Comparison of ENCODE assay signal across 20 mouse cellular contexts in the genomic region with DNA sequence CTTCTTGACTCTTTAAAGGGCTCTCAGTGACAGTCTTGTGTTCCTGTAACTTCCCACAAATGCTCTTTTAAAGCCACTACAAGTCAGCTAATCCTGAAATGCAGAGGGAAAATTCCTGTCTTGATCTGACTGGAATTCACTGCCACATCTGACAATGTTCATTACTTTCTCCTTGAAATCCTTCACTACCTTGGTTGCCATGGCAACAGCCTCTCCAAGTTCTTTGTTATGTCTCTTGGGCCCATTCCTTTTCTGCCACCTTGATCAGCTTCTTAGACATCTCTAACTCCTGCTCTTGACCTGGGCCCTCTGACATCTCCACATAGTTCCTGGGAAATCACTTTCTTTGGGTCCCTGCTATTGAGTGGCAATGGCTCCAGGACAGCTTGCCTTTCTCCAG. TPM values are rescaled to one million over a fixed set of nuclear protein-coding genes. Genes with fewer than 3 reads are reported as not detected.
DNase-seq lines count a peak whose midpoint lies in the region; ATAC-seq lines count a peak whose summit lies in the region.
"Had no signal": no experiment of that assay in that cellular context is flagged by ENCODE, and none has a peak within 500 bp of the region (broad histone marks: within the 10 kb centered on the region; RNA-seq: fewer than 3 reads in every experiment).

No protein-coding gene starts in this region.

- H3K4me3 ChIP-seq in hindbrain, embryonic 14.5 days (replicated peaks; ENCODE audit: low read length) = no peak overlapping the region
- no peak overlapping the region for H3K4me3 ChIP-seq in hindbrain, embryonic 11.5 days (ENCODE audit: low read depth, low read length)
- H3K4me3 ChIP-seq in embryonic facial prominence, embryonic 12.5 days = no peak overlapping the region
- no peak overlapping the region for H3K4me3 ChIP-seq in limb, embryonic 12.5 days (replicated peaks)
- H3K4me3 ChIP-seq: embryonic facial prominence, embryonic 13.5 days; heart, adult 2 months; neural tube, embryonic 12.5 days had no signal

- no peaks in the 10 kb centered on the region for H3K9me3 ChIP-seq in hindbrain, embryonic 14.5 days (ENCODE audit: control insufficient read depth, low read length)
- no peaks in the 10 kb centered on the region for H3K9me3 ChIP-seq in hindbrain, embryonic 11.5 days (ENCODE audit: control insufficient read depth, low read length)
- H3K9me3 ChIP-seq in embryonic facial prominence, embryonic 12.5 days = no peaks in the 10 kb centered on the region
- no peaks in the 10 kb centered on the region for H3K9me3 ChIP-seq in limb, embryonic 12.5 days
- H3K9me3 ChIP-seq: embryonic facial prominence, embryonic 13.5 days; neural tube, embryonic 12.5 days had no signal

- no peak for ATAC-seq in hindbrain, embryonic 14.5 days (ENCODE audit: low FRiP score)
- ATAC-seq in hindbrain, embryonic 11.5 days (ENCODE audit: low FRiP score) = no peak
- ATAC-seq in embryonic facial prominence, embryonic 12.5 days (ENCODE audit: insufficient number of reproducible peaks, insufficient read depth, low FRiP score, low TSS enrichment) = no peak
- no peak for ATAC-seq in limb, embryonic 12.5 days (ENCODE audit: insufficient number of reproducible peaks, insufficient read depth, low FRiP score, low TSS enrichment, low read depth)

- peak overlapping the region; percentile 47 for H3K27ac ChIP-seq in hindbrain, embryonic 14.5 days
- no peak overlapping the region for H3K27ac ChIP-seq in hindbrain, embryonic 11.5 days (ENCODE audit: low read depth, low read length)
- H3K27ac ChIP-seq in embryonic facial prominence, embryonic 12.5 days = peak overlapping the region; percentile 52; the same call in 1 of the 2 replicates
- H3K27ac ChIP-seq in limb, embryonic 12.5 days = peak overlapping the region; percentile 18; the same call in 1 of the 2 replicates
- H3K27ac ChIP-seq: embryonic facial prominence, embryonic 13.5 days; heart, adult 2 months; macrophage; neural tube, embryonic 12.5 days had no signal

- no peak overlapping the region for H3K9ac ChIP-seq in hindbrain, embryonic 14.5 days
- H3K9ac ChIP-seq in hindbrain, embryonic 11.5 days (ENCODE audit: low read depth, low read length) = no peak overlapping the region
- H3K9ac ChIP-seq in embryonic facial prominence, embryonic 12.5 days = no peak overlapping the region
- no peak overlapping the region for H3K9ac ChIP-seq in limb, embryonic 12.5 days (replicated peaks)
- H3K9ac ChIP-seq: embryonic facial prominence, embryonic 13.5 days; neural tube, embryonic 12.5 days had no signal

- DNase-seq in hindbrain, embryonic 14.5 days (ENCODE audit: low spot score) = no peak
- no peak for DNase-seq in hindbrain, embryonic 11.5 days (ENCODE audit: low spot score)
- DNase-seq in ZHBTc4 (ENCODE audit: low read depth, low spot score) = peak; percentile 35
- no peak for DNase-seq in kidney, adult 8-10 months
- DNase-seq in spleen, postnatal 4 days (ENCODE audit: low spot score in 2 of 2) = no peak
- DNase-seq: adrenal gland, adult 2 months; cerebellum, postnatal 25 days; gastrocnemius, postnatal 10 days; heart, adult 2 months; kidney, adult 9 months; kidney, postnatal 4 days; lung, adult 2 months; right cerebral cortex, postnatal 4 days; thymus, postnatal 4 days had no signal

- no peak overlapping the region for H3K4me2 ChIP-seq in hindbrain, embryonic 14.5 days (replicated peaks)
- no peak overlapping the region for H3K4me2 ChIP-seq in hindbrain, embryonic 11.5 days (replicated peaks; ENCODE audit: low read depth, low read length)
- H3K4me2 ChIP-seq in embryonic facial prominence, embryonic 12.5 days (replicated peaks) = no peak overlapping the region
- H3K4me2 ChIP-seq in limb, embryonic 12.5 days = no peak overlapping the region
- H3K4me2 ChIP-seq: embryonic facial prominence, embryonic 13.5 days; liver, embryonic 11.5 days; neural tube, embryonic 12.5 days had no signal

- H3K36me3 ChIP-seq in hindbrain, embryonic 14.5 days (replicated peaks; ENCODE audit: control insufficient read depth, insufficient read depth) = peaks cover 24% of the 10 kb centered on the region
- H3K36me3 ChIP-seq in hindbrain, embryonic 11.5 days (ENCODE audit: control insufficient read depth, insufficient read depth, low read length) = no peaks in the 10 kb centered on the region
- H3K36me3 ChIP-seq in embryonic facial prominence, embryonic 12.5 days = peaks cover 21% of the 10 kb centered on the region
- H3K36me3 ChIP-seq in limb, embryonic 12.5 days = peaks cover 34% of the 10 kb centered on the region

- H3K27me3 ChIP-seq in hindbrain, embryonic 14.5 days (ENCODE audit: control insufficient read depth, insufficient read depth, low read length) = no peaks in the 10 kb centered on the region
- H3K27me3 ChIP-seq in hindbrain, embryonic 11.5 days (ENCODE audit: control insufficient read depth, insufficient read depth, low read length) = no peaks in the 10 kb centered on the region
- H3K27me3 ChIP-seq in embryonic facial prominence, embryonic 12.5 days = no peaks in the 10 kb centered on the region
- no peaks in the 10 kb centered on the region for H3K27me3 ChIP-seq in limb, embryonic 12.5 days
- H3K27me3 ChIP-seq: embryonic facial prominence, embryonic 13.5 days; neural tube, embryonic 12.5 days had no signal

- peaks cover 40% of the 10 kb centered on the region for H3K4me1 ChIP-seq in hindbrain, embryonic 14.5 days (replicated peaks; ENCODE audit: control insufficient read depth, insufficient read depth, low read length)
- peaks cover 3% of the 10 kb centered on the region for H3K4me1 ChIP-seq in hindbrain, embryonic 11.5 days (replicated peaks; ENCODE audit: control insufficient read depth, insufficient read depth, low read length)
- peaks cover 29% of the 10 kb centered on the region for H3K4me1 ChIP-seq in embryonic facial prominence, embryonic 12.5 days
- H3K4me1 ChIP-seq in limb, embryonic 12.5 days (replicated peaks) = peaks cover 51% of the 10 kb centered on the region

RNA-seq across cellular contexts. Expression of gene Nnat, which starts 13.2 kb away (rescaled TPM):
- 4,569 and 4,588 TPM in 2 replicates for polyA plus RNA-seq in hindbrain, embryonic 14.5 days (2014; fragmentation: Nextera tagmentation; extraction: Ambion mirVana)
- polyA plus RNA-seq in hindbrain, embryonic 11.5 days (2014; fragmentation: Nextera tagmentation; extraction: Ambion mirVana) = 1,515 and 1,745 TPM in 2 replicates
- 1,910 and 2,445 TPM in 2 replicates for polyA plus RNA-seq in embryonic facial prominence, embryonic 12.5 days (2016; fragmentation: Nextera tagmentation; extraction: Ambion mirVana)
- 1,818 and 1,932 TPM in 2 replicates for polyA plus RNA-seq in limb, embryonic 12.5 days (2016; fragmentation: Nextera tagmentation; extraction: Ambion mirVana)
- polyA plus RNA-seq: macrophage had no signal

RNA-seq across cellular contexts. Expression of gene Blcap, which starts 24.4 kb away (rescaled TPM):
- polyA plus RNA-seq in hindbrain, embryonic 14.5 days (2014; fragmentation: Nextera tagmentation; extraction: Ambion mirVana) = 285 and 323 TPM in 2 replicates
- polyA plus RNA-seq in hindbrain, embryonic 11.5 days (2014; fragmentation: Nextera tagmentation; extraction: Ambion mirVana) = 117 and 118 TPM in 2 replicates
- 77.9 and 84.8 TPM in 2 replicates for polyA plus RNA-seq in embryonic facial prominence, embryonic 12.5 days (2016; fragmentation: Nextera tagmentation; extraction: Ambion mirVana)
- 68.7 and 69.3 TPM in 2 replicates for polyA plus RNA-seq in limb, embryonic 12.5 days (2016; fragmentation: Nextera tagmentation; extraction: Ambion mirVana)
